Mouse (Mus musculus): ENCODE measurements around the gene Adgrv1. TPM values are rescaled to one million over a fixed set of nuclear protein-coding genes. Genes with fewer than 3 reads are reported as not detected.

The Adgrv1 gene
- polyA plus RNA-seq, 1 experiment from 2014 or later: 2.2 TPM

DNA sequence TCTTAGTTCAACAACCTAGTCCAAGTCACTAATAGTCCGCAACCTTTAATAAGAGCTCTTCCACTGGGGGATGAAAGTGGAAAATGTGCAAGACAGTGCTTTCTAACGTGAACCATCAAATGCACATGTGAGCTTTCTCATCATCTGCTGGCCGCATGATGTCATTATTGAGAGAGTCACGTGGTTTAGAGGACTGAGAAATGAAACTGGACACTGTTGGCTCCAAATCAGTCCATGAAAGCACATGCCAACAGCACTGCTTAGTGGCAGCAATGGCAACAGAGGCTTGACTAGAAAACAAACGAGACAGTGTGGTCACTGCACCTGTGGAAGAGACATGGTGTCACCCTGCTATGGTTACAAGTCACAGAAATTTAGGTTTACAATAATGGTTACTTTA, 395.0 kb downstream of the Adgrv1 start:
- TF ChIP-seq CTCF (IDR thresholded peaks at IDR 0.05): no peak
- TF ChIP-seq EP300 (IDR thresholded peaks at IDR 0.05): no peak
- no peaks in the 10 kb centered on the region for H3K4me1 ChIP-seq (ENCODE audit: insufficient read depth, low read depth, low read length)
- no peak overlapping the region for H3K4me2 ChIP-seq (replicated peaks; ENCODE audit: low read depth, low read length)
- no peak overlapping the region for H3K27ac ChIP-seq (ENCODE audit: low read length)
- no peak for DNase-seq (ENCODE audit: low spot score)
- no peaks in the 10 kb centered on the region for H3K9me3 ChIP-seq (ENCODE audit: low read length)
- H3K27me3 ChIP-seq (replicated peaks; ENCODE audit: insufficient read depth, low read length): no peaks in the 10 kb centered on the region
- H3K36me3 ChIP-seq (ENCODE audit: insufficient read depth, low read length): no peaks in the 10 kb centered on the region
- 77% methylated on average over 5 of the region's 5 CpGs for WGBS
- no peak overlapping the region for H3K9ac ChIP-seq (replicated peaks; ENCODE audit: low read depth)
- H3K4me3 ChIP-seq (ENCODE audit: low read depth, low read length): no peak overlapping the region
- no peak for ATAC-seq

GRCm38 (mm10) chr13:81236758-81237395, 396.1 kb downstream of the Adgrv1 start:
- 68% methylated on average over 3 of the region's 3 CpGs for WGBS
- ATAC-seq (no peak), DNase-seq (ENCODE audit: low spot score) (no peak)
- Histone ChIP-seq H3K4me1 (ENCODE audit: insufficient read depth, low read depth, low read length) (no peaks in the 10 kb centered on the region), H3K4me2 (replicated peaks; ENCODE audit: low read depth, low read length) (no peak overlapping the region), H3K9me3 (ENCODE audit: low read length) (no peaks in the 10 kb centered on the region), H3K27me3 (replicated peaks; ENCODE audit: insufficient read depth, low read length) (no peaks in the 10 kb centered on the region), H3K9ac (replicated peaks; ENCODE audit: low read depth) (no peak overlapping the region), H3K36me3 (ENCODE audit: insufficient read depth, low read length) (no peaks in the 10 kb centered on the region), H3K27ac (ENCODE audit: low read length) (no peak overlapping the region), H3K4me3 (ENCODE audit: low read depth, low read length) (no peak overlapping the region)
- TF ChIP-seq EP300 (IDR thresholded peaks at IDR 0.05): no peak
- TF ChIP-seq CTCF (IDR thresholded peaks at IDR 0.05): no peak

DNA sequence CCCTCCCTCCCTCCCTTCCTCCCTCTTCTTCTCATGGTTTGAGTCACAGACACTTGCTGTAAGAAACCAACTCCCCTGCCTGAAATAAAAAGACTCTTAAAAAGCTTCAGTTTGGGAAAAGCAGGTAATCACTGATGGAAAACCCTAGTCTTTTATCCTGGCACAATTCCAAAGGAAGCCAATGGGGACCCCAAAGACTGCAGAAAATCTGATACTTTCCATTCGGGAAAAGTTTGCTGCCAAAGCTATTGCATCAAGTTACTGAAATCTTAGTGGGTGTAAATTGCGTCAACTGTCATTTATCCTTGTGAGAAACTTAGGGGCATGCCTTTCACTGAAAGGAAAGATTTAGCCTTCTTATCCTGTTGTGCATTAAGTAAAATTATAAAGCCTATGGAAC, 398.9 kb downstream of the Adgrv1 start:
- Histone ChIP-seq H3K9me3 (ENCODE audit: low read length) (no peaks in the 10 kb centered on the region), H3K4me1 (ENCODE audit: insufficient read depth, low read depth, low read length) (no peaks in the 10 kb centered on the region; the same call in 1 of the 2 replicates), H3K4me2 (replicated peaks; ENCODE audit: low read depth, low read length) (no peak overlapping the region), H3K27me3 (replicated peaks; ENCODE audit: insufficient read depth, low read length) (no peaks in the 10 kb centered on the region), H3K4me3 (ENCODE audit: low read depth, low read length) (no peak overlapping the region), H3K27ac (ENCODE audit: low read length) (no peak overlapping the region), H3K9ac (replicated peaks; ENCODE audit: low read depth) (no peak overlapping the region), H3K36me3 (ENCODE audit: insufficient read depth, low read length) (no peaks in the 10 kb centered on the region)
- 64% methylated on average over 2 of the region's 2 CpGs for WGBS
- ATAC-seq (no peak), DNase-seq (ENCODE audit: low spot score) (no peak)
- no peak for TF ChIP-seq EP300 (IDR thresholded peaks at IDR 0.05)
- TF ChIP-seq CTCF (IDR thresholded peaks at IDR 0.05): no peak

DNA sequence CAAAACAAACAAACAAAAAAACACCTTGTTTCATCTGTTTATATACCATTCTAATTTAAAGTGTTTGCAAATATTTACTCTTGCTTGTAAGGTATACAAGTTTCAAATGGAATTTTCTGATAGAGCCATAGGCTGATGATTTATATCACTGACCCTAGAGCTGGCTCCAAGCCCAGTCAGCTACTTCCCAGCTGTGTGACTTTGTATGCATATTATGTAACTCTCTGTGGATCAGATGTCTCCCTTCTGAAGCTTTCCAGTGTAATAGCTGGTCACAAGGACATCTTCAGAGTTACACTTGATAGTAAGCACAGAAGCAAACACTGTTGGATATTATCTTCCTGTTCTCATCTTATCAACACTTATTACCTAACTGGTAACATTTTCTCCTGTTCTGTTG, 400.1 kb downstream of the Adgrv1 start:
- Histone ChIP-seq H3K4me1 (ENCODE audit: insufficient read depth, low read depth, low read length) (no peaks in the 10 kb centered on the region; the same call in 1 of the 2 replicates), H3K9ac (replicated peaks; ENCODE audit: low read depth) (no peak overlapping the region), H3K9me3 (ENCODE audit: low read length) (no peaks in the 10 kb centered on the region), H3K36me3 (ENCODE audit: insufficient read depth, low read length) (no peaks in the 10 kb centered on the region), H3K4me3 (ENCODE audit: low read depth, low read length) (no peak overlapping the region), H3K27ac (ENCODE audit: low read length) (no peak overlapping the region), H3K4me2 (replicated peaks; ENCODE audit: low read depth, low read length) (no peak overlapping the region), H3K27me3 (replicated peaks; ENCODE audit: insufficient read depth, low read length) (no peaks in the 10 kb centered on the region)
- DNase-seq (ENCODE audit: low spot score) (peak; percentile 61), ATAC-seq (peak; percentile 63)
- TF ChIP-seq EP300 (IDR thresholded peaks at IDR 0.05) (no peak), CTCF (IDR thresholded peaks at IDR 0.05) (no peak)

GRCm38 (mm10) chr13:81230161-81230560, 402.8 kb downstream of the Adgrv1 start:
- H3K9me3 ChIP-seq (ENCODE audit: low read length): no peaks in the 10 kb centered on the region
- TF ChIP-seq CTCF (IDR thresholded peaks at IDR 0.05) (no peak), EP300 (IDR thresholded peaks at IDR 0.05) (peak; percentile 98)
- no peak overlapping the region for H3K4me3 ChIP-seq (ENCODE audit: low read depth, low read length)
- H3K4me1 ChIP-seq (ENCODE audit: insufficient read depth, low read depth, low read length): no peaks in the 10 kb centered on the region; the same call in 1 of the 2 replicates
- H3K27ac ChIP-seq (ENCODE audit: low read length): 0 out of 2 replicates have a peak overlapping the region, but pooled peaks have one; percentile 14
- H3K9ac ChIP-seq (replicated peaks; ENCODE audit: low read depth): no peak overlapping the region
- ATAC-seq: peak; percentile 90
- peak; percentile 78 for DNase-seq (ENCODE audit: low spot score)
- no peak overlapping the region for H3K4me2 ChIP-seq (replicated peaks; ENCODE audit: low read depth, low read length)
- 33% methylated on average over 4 of the region's 4 CpGs for WGBS
- no peaks in the 10 kb centered on the region for H3K27me3 ChIP-seq (replicated peaks; ENCODE audit: insufficient read depth, low read length)
- H3K36me3 ChIP-seq (ENCODE audit: insufficient read depth, low read length): no peaks in the 10 kb centered on the region

GRCm38 (mm10) chr13:81223768-81224167, 409.2 kb downstream of the Adgrv1 start:
- TF ChIP-seq EP300 (IDR thresholded peaks at IDR 0.05): peak; percentile 91
- TF ChIP-seq CTCF (IDR thresholded peaks at IDR 0.05): no peak
- Histone ChIP-seq H3K9ac (replicated peaks; ENCODE audit: low read depth) (no peak overlapping the region), H3K27me3 (replicated peaks; ENCODE audit: insufficient read depth, low read length) (no peaks in the 10 kb centered on the region), H3K4me3 (ENCODE audit: low read depth, low read length) (no peak overlapping the region), H3K9me3 (ENCODE audit: low read length) (no peaks in the 10 kb centered on the region), H3K36me3 (ENCODE audit: insufficient read depth, low read length) (no peaks in the 10 kb centered on the region), H3K4me2 (replicated peaks; ENCODE audit: low read depth, low read length) (no peak overlapping the region), H3K27ac (ENCODE audit: low read length) (no peak overlapping the region), H3K4me1 (ENCODE audit: insufficient read depth, low read depth, low read length) (no peaks in the 10 kb centered on the region)
- 54% methylated on average over 3 of the region's 3 CpGs for WGBS
- DNase-seq (ENCODE audit: low spot score) (peak; percentile 27), ATAC-seq (peak; percentile 68)
